Mouse (Mus musculus) kidney, adult 2 months (tissue): ENCODE measurements at regions not wholly inside any gene's neighbourhood (a gene's known extent, or its start where the extent isn't known, plus 50 kb on each side); places are given as distances from the start of the nearest gene placed in this dataset.

Experiments used
- CTCF ChIP-seq: fragments of 200-500 bp; conservative IDR thresholded peaks from 2 replicates; pipeline ENCODE4 v1.5.1; 2011; ENCODE audit warnings: low read depth, mild to moderate bottlenecking, control low read depth, low read length, moderate library complexity, mixed read lengths; ENCODE audit not compliant: insufficient read depth, insufficient read length
- POLR2A ChIP-seq: fragments of 200-500 bp; IDR thresholded peaks from one replicate; pipeline ENCODE4 v1.6.1; 2011; ENCODE audit warnings: low read depth, low read length, control low read depth

GRCm38 (mm10) chr15:63377258-63377657 lies 467.7 kb downstream of the Gsdmc2 start:
- no peak for TF ChIP-seq POLR2A
- no peak for TF ChIP-seq CTCF
